Mouse (Mus musculus) kidney, adult 2 months (tissue): ENCODE data around the gene Pgd.

Experiments used
- CTCF ChIP-seq: fragments of 200-500 bp; conservative IDR thresholded peaks from 2 replicates; pipeline ENCODE4 v1.5.1; 2011; ENCODE audit warnings: low read depth, mild to moderate bottlenecking, control low read depth, low read length, moderate library complexity, mixed read lengths; ENCODE audit not compliant: insufficient read depth, insufficient read length
- POLR2A ChIP-seq: fragments of 200-500 bp; IDR thresholded peaks from one replicate; pipeline ENCODE4 v1.6.1; 2011; ENCODE audit warnings: low read depth, low read length, control low read depth

GRCm38 (mm10) chr4:149159203-149159602, 7.4 kb downstream of the Pgd start:
- TF ChIP-seq CTCF (no peak), POLR2A (no peak)
